Mouse (Mus musculus): ENCODE results near the gene Rpl23. TPM values are rescaled to one million over a fixed set of nuclear protein-coding genes. Genes with fewer than 3 reads are reported as not detected.

The Rpl23 gene
- total RNA-seq, 1 experiment from 2014 or later: 1,795 TPM

- no peak for ATAC-seq (replicated peaks; ENCODE audit: insufficient number of reproducible peaks, low FRiP score, low TSS enrichment, poor library complexity, severe bottlenecking)
Observed at GRCm38 (mm10) chr11:97816176-97816575, 33.9 kb upstream of the Rpl23 start.

GRCm38 (mm10) chr11:97815736-97816135 lies 33.5 kb upstream of the Rpl23 start:
- no peak for ATAC-seq (replicated peaks; ENCODE audit: insufficient number of reproducible peaks, low FRiP score, low TSS enrichment, poor library complexity, severe bottlenecking)

DNA sequence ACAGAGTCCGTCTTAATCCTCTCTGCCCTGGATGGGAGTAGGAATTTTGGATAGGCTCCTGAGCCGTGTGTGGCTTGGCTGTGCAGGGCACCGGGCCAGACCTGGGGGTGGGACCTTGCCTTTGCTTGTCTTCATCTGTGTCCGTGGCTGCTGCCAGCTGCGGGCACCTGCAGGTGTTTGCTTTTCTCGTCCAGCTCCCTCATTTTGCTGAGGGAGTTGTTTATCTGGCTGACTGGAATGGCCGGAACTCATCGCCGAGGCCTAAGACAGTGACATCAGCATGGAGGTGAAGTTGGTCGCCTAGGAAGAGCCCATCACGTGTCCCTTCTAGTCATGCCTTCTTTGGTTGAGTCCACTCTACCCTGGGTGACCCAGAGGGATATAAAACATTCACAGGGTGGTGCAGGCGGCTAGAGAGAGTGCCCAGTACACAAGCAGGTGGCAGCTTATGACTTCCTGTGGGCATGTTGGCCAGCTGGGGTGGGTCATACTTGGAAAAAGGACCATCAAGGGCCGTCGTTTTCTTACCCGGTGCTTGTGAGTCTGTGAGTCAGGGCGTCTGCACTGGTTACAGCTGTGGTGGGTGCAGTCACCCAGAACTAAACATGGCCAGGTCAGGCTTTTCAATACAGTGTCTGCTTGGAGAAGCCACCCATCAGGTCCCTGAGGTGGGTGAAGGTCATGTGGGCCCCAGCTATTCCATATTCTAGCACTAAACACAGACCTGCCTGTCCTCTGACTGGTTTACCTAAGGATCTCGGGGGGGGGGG lies 31.7 kb upstream of the Rpl23 start:
- ATAC-seq (replicated peaks; ENCODE audit: insufficient number of reproducible peaks, low FRiP score, low TSS enrichment, poor library complexity, severe bottlenecking): no peak

GRCm38 (mm10) chr11:97813085-97813484 lies 30.8 kb upstream of the Rpl23 start:
- ATAC-seq (replicated peaks; ENCODE audit: insufficient number of reproducible peaks, low FRiP score, low TSS enrichment, poor library complexity, severe bottlenecking): no peak

GRCm38 (mm10) chr11:97812491-97812921 lies 30.3 kb upstream of the Rpl23 start:
- no peak for ATAC-seq (replicated peaks; ENCODE audit: insufficient number of reproducible peaks, low FRiP score, low TSS enrichment, poor library complexity, severe bottlenecking)

DNA sequence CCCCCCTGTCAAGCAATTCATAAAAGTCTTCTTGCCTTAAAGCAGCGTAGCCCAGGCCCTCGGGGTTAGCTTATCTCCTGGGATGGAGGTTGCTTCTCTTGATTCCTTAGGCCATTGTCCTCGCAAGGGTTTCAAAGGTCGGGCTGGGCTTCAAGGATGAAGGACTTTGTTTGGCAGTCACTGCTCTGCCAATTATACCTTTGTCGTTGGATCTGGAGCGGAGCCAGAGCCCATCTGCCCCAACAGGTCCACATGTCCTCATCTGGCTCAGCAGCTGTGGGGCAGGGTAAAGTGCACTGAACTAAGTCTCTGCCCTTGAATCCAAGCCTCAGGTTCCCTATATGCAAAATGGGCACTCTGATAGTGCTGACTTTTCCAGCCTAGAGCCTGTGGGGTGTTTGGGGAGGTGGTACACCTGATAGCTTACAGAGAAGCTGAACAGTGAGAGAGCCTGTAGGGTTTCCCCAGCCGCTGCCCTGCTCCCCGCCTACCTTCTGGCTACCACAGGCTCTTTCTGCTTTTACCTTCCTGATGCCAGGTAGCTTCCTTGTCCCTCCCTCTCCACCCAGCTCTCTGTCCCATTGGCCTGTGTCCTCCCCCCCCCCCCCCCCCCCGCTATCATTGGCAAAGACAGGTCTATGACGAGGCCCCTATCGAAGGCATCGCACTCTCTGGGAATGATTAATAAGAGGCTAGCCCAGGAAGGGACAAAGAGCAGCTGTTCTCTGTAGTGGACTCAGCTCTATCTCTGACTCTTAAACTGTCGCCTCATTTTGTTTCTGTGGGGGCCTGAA lies 29.5 kb upstream of the Rpl23 start:
- no peak for ATAC-seq (replicated peaks; ENCODE audit: insufficient number of reproducible peaks, low FRiP score, low TSS enrichment, poor library complexity, severe bottlenecking)

DNA sequence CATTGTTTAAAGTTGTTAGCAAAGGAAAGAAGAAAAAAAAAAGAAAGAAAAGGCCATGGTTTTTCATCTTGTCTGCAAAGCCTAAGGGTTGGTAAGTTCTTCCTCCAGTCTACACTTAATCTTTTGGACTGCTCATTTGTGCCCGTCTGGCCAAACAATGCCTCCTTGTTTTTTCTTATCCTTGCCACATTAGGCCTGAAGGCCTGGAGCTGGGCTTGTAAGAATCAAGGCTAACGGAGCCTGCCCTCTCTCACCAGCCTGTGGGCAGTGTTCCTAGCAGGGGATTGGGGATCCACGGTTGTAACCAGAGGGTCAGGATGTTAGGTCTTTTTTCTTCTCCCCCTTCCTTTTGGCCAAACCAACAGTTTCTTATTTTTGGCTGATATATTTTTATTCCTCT lies 28.7 kb upstream of the Rpl23 start:
- no peak for ATAC-seq (replicated peaks; ENCODE audit: insufficient number of reproducible peaks, low FRiP score, low TSS enrichment, poor library complexity, severe bottlenecking)

- ATAC-seq (replicated peaks; ENCODE audit: insufficient number of reproducible peaks, low FRiP score, low TSS enrichment, poor library complexity, severe bottlenecking): no peak
Observed at GRCm38 (mm10) chr11:97810356-97810755, 28.1 kb upstream of the Rpl23 start.

GRCm38 (mm10) chr11:97809235-97810121 lies 27.2 kb upstream of the Rpl23 start:
- no peak for ATAC-seq (replicated peaks; ENCODE audit: insufficient number of reproducible peaks, low FRiP score, low TSS enrichment, poor library complexity, severe bottlenecking)

- ATAC-seq (replicated peaks; ENCODE audit: insufficient number of reproducible peaks, low FRiP score, low TSS enrichment, poor library complexity, severe bottlenecking): no peak
Observed at GRCm38 (mm10) chr11:97808621-97809234, 26.5 kb upstream of the Rpl23 start.

DNA sequence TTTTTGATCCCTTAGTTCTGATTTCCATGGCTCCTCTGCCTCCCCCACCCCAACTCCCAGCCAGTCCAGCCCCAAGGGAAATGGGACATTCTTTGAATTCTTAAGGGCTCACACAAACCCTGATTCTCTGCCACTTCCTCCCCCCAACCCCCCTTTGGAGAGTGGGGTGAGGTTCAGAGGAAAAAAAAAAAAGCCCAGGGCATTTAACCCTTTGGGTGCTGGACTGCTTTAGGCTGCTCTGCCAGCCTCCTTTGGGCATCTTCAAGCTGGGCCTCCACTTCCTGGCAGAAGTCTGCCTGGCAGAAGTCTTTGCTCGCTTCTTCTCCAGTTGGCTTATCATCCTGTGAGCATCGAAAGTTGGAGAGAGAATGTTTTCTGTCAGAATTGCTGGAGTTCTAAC lies 25.9 kb upstream of the Rpl23 start:
- ATAC-seq (replicated peaks; ENCODE audit: insufficient number of reproducible peaks, low FRiP score, low TSS enrichment, poor library complexity, severe bottlenecking): no peak

DNA sequence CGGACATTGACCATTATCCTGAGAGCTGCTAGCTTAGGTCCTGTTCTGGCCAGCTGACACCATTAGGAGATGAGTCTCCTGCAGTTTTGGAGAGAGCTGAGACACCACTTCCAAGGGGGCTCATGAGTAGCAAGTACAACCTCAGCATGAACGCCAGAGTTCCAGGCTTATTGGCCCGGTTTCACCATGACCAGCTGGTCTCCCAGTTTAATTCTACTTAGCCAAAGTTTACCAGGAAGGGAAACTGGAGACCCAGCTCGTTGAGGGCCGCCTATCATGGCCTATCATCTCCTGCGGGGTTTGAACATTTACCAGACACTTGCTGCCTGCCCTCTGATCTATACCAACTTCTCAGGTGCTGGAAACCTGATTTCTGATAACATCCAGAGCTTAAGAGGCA lies 25.4 kb upstream of the Rpl23 start:
- ATAC-seq (replicated peaks; ENCODE audit: insufficient number of reproducible peaks, low FRiP score, low TSS enrichment, poor library complexity, severe bottlenecking): no peak

GRCm38 (mm10) chr11:97806613-97806964 lies 24.4 kb upstream of the Rpl23 start:
- ATAC-seq (replicated peaks; ENCODE audit: insufficient number of reproducible peaks, low FRiP score, low TSS enrichment, poor library complexity, severe bottlenecking): no peak

- ATAC-seq (replicated peaks; ENCODE audit: insufficient number of reproducible peaks, low FRiP score, low TSS enrichment, poor library complexity, severe bottlenecking): no peak
Observed at GRCm38 (mm10) chr11:97805662-97806612, 23.7 kb upstream of the Rpl23 start.

DNA sequence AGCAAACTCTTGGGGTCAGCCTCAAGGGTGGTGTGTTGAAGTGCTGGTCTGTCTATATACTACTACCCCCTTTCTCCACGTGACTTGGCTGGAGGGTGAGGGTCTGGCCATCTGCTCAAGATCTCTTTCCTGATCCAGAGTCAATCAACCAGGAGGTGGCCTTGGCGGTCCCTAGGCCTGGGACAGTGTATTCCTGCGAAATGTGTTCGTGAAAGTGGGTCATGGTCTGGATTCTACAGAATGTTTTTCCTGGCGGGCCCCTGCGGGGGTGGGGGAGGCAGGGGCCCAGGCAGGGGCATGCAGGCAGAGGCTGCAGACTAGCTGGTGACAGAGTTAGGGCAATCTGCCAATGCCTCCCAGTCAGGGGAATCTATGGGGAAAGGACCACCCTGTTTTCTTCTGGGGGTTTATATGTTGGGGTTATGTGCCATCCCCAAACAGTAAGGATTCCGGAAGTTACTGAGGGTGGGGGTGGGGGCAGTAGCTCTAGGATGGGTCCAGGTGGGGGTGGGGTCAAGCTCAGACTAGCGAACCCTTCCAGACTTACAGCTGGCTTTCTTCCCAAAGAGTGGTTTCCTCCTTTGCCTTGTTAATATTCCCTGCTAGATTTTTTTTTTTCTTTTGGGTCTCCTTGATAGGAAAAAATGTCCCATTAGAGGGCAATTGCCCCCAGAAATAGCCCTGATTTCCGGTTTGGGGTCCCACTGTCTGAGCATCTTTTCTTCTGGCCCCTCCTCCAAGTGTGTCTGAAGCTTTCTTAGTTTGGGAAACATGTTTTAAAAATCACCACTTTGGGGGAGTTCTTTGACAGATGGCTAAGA lies 22.8 kb upstream of the Rpl23 start:
- no peak for ATAC-seq (replicated peaks; ENCODE audit: insufficient number of reproducible peaks, low FRiP score, low TSS enrichment, poor library complexity, severe bottlenecking)

DNA sequence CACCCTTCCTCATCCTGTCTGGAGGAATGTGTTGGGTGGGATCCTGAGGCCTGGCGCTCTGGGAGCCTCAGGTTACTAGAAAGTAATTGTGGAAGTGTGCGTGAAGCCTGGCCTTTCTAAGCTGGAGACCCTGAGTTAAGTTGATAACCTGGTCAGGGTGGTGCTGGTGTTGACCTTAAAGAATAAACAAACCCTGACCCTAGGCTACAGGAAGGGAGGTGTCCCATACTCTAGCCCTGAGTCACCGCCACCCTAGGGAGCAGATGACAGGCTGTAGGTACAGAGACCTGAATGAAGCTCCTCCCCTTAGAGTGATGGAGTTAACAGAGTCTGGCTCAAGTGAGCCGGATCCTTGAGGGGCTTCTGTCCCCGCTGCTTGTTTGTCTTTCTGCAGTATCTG lies 21.6 kb upstream of the Rpl23 start:
- ATAC-seq (replicated peaks; ENCODE audit: insufficient number of reproducible peaks, low FRiP score, low TSS enrichment, poor library complexity, severe bottlenecking): no peak

GRCm38 (mm10) chr11:97802495-97802894 lies 20.3 kb upstream of the Rpl23 start:
- ATAC-seq (replicated peaks; ENCODE audit: insufficient number of reproducible peaks, low FRiP score, low TSS enrichment, poor library complexity, severe bottlenecking): no peak

Data from monocyte, adult 5-6 weeks (primary cell).